Mouse (Mus musculus): ENCODE data around the gene Scamp2.

Scamp2 gene

DNA sequence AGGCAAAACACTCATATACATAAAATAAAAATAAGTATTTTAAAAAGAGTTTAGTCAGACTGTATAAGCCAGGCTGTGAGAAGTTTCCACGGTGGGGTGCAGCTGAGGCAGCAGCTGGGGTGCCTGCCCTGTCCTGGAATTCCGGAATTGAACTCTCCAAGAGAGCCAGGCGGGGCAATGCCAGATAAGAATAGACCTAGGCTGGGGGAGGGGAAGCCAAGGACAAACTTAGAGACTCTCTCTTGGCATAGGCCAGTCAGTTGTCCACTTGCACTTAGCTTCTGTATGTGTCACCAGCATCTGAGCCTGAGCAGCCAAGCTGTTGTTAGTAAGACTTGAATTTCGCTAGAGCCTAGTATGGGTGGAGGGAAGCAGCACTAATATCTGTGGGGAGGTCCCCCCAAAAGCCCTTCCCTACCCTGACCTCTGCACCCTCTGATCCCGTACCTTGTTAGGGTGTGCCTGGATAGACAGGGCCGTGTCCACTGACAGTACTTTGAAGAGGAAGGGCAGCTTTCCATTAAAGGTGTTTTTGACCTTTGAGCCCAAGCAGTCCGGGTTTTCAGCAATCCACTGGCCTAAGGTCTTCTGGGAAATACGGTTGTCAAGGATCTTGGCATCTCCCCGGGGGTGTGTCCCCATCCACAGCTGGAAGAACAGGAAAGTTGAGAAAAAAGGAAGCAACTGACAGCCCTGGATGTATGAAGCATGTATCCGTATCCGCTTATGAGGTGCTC, 10.4 kb upstream of the Scamp2 start:
- DNase-seq (ENCODE audit: low spot score in 2 of 2), result no peak

DNA sequence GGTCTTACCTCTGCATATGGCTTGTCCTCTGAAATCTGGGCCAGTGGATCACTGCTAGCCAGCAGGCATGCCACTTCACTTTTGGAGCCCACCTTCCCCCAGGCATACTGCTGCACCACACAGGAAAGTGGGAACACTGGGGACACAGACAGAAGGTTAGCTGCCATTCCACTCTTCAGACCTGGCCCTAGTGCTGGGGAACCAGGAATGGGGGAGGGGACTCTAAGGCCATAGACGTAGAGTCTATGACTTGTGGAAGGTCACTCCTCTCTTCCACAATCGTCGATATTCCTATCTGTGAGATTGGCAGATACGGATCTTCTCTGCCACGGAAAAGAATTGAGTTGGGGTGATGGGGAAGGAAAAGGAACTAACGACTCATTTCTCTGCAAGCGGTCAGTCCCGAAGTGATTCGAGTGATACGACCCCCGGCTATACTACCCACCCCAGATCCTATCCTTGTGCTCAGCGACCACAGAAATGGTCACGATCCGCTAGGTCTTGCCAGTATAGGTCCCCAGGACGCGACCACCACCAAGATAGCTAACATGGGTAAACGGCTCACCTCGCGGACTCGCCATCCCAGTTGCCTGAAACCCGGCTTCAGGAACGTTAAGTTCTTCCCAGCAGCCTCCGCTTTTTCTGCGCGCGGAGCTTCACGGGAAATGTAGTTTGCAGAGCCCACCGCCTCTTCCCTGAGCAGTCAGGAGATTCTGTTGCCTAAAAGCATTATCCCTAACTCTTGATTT, 8.4 kb upstream of the Scamp2 start, which contains the start of gene Mpi:
Gene Mpi, minus strand, starts transcription at position 625 of the 749 bp plus-strand sequence.
- no peak for DNase-seq (ENCODE audit: low spot score in 2 of 2)

DNA sequence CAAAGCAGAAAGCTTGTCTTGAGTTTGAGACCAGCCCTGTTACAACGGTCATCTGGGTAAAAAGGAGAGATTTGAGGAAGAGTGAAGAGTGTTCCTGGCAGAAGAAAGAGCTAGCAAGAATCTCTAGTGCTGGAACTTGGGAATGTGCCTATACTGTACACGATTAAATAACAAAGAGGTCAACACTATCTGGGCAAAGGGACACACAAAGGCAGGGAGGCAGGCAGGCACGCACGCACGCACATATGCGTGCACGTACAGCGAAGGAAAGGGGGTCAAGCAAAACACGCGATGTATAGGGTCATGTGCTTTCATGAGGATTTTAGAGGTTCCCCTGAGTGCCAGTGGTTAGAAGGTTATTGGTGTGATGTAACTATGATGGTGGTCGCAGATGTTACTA, 7.6 kb upstream of the Scamp2 start:
- DNase-seq (ENCODE audit: low spot score in 2 of 2), result no peak

DNA sequence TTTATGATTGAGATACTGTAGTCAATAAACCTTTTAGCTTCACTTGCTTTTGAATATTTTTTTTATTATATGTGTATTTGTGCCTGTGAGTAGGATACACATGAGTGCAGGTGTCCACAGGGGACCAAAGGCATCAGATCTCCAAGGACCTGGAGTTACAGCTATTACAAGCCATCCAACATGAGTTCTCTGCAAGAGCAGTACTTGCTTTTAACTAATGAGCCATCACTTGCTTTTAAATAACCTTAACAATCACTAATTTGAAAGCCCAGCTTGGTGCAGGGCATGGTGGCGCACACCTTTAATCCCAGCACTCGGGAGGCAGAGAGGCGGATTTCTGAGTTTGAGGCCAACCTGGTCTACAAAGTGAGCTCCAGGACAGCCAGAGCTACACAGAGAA, 6.0 kb upstream of the Scamp2 start:
- DNase-seq (ENCODE audit: low spot score in 2 of 2), result no peak

DNA sequence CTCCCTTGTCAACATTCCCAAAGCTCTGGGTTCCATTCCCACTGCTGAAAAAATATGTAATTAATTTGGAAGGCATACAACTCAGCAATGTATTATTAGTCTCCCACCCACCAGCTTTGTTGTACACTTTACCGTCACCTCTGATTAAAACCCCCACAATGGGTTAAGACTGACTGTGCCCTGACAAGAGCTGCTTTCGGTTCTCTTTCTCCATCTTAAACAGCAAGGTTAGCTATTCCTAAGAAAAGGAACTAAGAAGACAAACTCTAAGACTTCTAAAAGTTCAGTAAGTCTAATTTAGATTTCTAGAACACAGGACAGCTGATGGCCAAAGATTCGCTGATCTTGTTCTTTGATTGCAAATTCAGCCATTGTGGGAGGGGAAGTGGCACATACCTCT, 3.5 kb upstream of the Scamp2 start:
- DNase-seq (ENCODE audit: low spot score in 2 of 2), result no peak

DNA sequence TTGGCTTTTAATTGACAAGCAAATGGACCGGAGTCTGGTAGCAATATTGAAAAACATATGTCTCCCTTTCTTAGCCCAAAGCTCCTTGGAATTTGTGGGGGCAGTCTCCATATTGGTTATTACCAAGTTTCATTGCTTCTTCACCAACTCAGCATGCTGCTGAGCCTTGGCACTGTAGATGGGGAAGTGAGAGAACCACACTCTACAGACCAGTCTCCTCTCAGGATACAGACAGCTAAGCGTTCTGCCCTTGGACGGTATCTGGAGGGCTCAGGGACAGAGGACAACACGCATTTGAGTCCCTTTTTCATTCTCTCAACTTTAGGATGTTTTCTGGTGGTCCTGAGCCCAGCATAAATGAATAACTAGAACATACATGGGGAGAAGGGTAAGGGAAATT, 2.1 kb upstream of the Scamp2 start:
- no peak for DNase-seq (ENCODE audit: low spot score in 2 of 2)

DNA sequence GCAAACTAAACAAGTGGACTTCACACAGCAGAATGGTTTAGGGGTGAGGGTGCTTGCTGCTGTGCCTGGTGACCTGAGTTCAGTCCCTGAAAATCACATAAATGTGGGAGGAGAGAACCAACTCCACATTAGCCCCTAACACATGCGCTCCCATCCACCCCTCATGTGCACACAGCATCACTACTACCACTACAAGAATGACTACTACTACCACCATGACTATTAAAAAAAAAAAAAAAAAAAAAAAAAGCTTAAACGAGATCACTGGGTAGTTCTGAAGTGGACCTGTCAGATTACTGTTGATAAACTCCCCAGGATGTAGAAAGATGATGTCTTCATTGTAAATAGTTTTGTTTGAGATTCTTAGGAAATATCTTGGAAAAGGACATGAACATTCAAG, 1.2 kb upstream of the Scamp2 start:
- no peak for DNase-seq (ENCODE audit: low spot score in 2 of 2)

DNA sequence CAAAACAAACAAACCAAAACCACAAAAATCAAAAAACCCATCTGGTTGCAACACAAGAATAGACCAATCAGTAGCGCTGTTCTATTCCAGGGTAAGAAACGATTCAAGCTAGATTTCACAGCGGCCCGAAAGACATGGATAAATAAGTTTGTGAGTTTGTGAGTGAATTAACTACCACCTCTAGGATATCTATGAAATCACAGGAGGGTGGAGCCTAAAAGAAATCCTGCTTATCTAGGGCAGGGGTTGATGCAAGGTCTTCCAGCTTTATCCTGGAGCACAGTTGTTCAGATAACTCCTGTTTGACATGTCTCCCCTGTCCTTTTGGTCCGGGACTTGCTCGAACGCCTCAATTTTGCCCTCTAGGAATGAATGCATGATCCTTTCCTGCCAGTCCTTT, 480 bp upstream of the Scamp2 start:
- DNase-seq (ENCODE audit: low spot score in 2 of 2), result no peak

DNA sequence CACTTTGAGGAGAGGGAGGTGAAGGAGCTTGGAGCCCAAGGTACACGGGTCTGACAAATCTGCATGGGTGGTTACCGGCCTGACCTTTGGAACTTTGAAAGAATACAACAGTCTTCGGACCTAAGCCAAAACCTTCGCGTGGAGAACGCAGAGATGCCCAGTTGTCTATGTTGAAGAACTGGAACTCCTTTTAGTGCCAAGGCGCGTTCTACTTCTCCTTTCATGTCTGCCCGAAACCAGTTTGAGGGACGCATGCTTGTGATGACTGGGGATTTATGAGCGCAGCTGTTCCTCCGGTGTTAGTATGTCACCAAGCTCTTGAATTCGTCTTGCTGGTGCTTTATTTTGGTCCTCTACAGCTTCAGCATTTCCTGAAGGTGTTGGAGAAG, 962 bp downstream of the Scamp2 start:
- DNase-seq (ENCODE audit: low spot score in 2 of 2), result peak in 1 of 2 experiments; percentile 50

DNA sequence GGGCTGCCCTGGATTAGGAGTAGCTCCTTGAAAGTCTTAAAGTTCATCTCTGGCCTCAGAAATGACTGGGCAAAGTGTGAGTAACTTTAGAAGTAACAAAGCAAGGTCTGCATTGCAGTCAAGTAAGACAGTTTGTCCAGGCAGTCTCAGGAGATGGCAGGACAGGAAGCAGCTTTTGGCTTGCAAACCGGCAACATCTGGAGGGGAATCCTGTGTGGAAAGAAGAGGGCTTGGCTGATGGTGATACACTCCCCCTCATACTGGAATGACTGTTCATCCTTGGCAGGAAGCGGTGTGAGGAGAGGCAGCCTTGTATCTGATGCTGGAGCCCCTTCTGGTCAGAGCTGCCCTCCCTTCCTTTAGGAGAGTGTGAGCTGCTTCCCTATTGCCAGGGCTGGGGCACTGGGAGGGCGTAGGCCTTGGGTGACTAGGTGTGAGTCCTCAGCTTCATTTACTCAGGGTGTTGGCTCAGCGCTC, 2.2 kb downstream of the Scamp2 start:
- DNase-seq (ENCODE audit: low spot score in 2 of 2), result no peak

DNA sequence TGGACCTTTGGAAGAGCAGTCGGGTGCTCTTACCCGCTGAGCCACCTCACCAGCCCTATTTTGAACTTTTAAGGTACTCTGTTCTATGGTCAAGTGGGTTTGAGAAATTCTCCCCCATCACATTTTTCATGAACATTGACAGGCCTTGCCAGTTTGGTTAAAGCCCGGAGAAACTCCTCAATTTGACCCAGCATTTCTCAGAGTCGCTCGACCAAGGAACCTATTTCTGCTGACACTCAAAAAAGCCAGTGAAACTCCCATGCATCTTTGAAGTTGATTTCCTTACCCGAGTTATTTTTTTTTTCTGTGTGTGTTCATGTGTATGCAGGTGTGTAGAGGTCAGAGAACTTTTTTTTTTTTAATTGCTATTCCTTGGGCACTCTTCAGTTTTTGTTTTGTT, 3.9 kb downstream of the Scamp2 start:
- no peak for DNase-seq (ENCODE audit: low spot score in 2 of 2)

DNA sequence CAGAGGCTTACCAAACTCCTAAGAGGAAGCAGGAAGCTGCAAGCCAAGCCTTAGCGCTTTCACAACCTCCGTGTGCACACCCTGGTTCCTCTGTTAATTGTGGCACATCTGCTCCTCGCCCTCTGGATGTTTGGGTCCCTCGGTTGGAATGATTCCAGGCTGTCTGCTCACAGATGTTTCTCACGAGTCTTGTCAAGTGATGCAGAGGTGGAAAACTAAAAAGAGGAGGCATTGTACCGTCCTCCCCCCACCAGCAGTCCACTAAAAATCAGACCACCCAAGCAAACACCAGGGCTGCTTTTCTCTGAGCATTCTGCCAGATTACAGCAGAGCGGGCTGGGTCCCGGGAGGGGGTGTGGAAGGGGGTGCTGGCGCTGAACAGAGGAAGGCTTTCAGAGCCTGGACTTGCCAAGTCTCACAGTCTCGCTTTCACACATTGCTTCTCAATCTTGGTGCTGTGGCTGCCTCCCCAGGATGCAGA, 5.0 kb downstream of the Scamp2 start:
- DNase-seq (ENCODE audit: low spot score in 2 of 2), result no peak

DNA sequence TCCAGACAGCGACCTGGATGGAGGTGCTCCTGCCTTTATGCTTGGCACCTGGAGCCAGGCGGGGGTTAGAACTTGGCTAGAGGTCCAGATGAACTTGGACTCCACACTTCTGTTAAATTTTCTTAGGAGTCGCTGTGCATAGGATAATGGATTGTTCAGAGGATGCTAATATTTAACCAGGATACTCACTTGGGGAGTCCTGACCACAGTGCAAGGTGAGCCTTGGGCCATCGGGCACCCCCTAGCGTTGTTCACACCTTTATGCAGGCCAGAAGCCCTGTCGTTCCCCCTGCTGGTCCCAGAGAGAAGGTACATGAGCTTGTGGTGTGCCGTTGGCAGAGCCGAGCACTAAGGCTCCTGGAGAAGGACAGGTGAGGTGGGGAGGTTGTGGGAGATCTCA, 6.1 kb downstream of the Scamp2 start:
- DNase-seq (ENCODE audit: low spot score in 2 of 2), result no peak

DNA sequence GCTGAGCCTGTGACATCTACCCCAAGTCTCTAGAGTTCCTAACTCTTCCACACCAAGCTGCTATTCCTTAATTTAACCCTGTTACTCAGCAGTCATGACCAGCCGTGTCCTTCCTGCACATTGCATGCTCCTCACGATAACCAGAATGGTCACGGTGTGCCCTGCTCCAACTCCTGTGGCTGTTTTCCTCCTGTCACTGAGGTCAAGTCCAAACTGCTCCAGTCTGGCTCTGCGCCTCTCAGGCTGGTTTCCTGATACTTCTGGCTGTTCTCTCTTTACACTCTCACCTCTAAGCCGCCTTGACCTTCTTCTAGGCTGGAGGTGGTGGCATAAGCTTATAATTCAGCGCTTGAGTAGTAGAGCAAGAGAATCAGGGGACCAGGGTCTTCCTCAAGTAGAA, 7.8 kb downstream of the Scamp2 start:
- DNase-seq (ENCODE audit: low spot score in 2 of 2), result no peak

DNA sequence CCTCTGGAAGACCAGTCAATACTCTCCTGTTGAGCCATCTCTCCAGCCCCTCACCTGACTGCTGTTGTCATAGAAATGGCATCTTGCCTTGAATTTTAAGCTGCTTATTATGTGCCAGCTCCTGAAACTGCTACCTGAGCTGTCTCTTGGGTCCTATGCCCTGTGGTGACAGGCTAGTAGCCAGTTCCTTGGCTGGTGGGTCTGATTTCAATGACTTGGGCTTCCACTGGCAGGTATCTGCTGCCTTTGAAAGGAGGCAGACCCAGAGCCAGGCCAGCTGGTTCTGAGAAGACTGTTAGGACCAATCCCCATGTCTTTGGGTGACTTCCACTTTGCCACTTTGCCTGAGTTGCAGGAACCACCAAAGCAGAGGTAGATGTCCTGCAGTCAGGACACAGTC, 13.7 kb downstream of the Scamp2 start:
- DNase-seq (ENCODE audit: low spot score in 2 of 2), result no peak

DNA sequence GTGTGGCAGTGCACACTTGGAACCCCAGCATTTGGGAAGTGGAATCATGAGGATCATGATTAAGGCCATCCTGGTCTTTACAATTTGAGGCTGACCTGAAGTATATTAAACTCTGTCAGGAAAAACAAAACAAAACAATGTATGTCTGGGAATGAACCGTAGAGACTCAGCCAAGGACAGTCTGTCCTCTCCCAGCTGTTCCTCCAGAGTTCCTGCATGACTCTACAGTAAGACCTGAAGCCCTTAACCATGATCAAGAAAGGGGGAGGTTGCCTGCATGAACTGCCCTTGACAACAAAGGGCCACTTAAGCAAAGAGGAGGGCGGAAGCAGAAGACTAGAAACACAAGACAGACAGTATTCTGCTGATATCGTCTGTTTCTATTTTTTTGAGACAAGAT, 14.8 kb downstream of the Scamp2 start:
- no peak for DNase-seq (ENCODE audit: low spot score in 2 of 2)

DNA sequence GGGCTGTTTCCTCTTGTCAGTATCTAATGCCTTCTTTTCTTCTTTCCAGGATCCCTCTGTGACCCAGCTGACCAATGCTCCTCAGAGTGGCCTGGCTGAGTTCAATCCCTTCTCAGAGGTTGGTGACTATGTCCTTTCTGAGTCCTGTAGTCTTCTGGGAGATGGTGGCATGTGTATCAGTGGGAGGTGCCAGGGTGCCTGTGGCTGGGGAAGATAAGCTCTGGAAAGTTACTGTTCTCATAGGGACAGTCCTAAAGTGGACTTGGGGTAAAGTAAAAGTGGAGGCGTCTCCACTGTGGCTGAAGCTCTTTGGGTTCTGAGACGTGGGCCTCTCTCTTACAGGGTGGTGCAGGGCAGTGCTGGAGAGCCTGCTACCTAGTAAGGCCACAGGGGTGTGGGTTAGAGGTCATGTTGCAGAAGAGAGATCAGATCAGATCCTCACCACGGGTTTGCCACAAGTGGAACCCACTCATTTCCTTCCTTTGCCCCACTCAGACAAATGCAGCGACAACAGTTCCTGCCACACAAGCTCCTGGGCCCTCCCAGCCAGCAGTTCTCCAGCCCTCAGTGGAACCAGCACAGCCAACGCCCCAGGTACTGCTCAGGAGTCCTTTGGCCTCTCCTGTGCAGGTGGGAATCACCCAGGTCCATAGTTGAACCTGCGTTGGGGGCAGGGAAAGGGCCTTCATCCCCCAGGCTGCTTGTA, 16.6 kb downstream of the Scamp2 start:
- peak in 1 of 2 experiments; percentile 11 for DNase-seq (ENCODE audit: low spot score in 2 of 2)

DNA sequence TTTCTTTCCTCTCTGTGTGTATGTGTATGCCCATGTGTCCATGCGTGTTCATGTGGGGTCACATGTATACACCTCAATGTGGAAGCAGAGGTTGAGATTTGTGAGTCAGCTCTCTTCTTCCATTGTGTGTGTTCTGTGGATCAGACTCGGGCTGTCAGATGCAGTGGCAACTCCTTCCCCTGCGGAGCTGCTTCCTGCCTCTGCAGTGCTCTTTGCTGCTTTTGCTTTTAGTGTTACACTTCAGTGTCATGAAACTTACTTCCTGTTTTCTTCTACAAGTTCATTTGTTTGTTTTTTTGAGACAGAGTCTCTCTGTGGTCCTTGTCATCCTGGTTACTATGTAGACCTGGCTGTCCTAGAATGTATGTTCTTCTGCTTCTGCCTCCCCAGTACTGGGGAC, 24.2 kb downstream of the Scamp2 start:
- DNase-seq (ENCODE audit: low spot score in 2 of 2), result no peak

DNA sequence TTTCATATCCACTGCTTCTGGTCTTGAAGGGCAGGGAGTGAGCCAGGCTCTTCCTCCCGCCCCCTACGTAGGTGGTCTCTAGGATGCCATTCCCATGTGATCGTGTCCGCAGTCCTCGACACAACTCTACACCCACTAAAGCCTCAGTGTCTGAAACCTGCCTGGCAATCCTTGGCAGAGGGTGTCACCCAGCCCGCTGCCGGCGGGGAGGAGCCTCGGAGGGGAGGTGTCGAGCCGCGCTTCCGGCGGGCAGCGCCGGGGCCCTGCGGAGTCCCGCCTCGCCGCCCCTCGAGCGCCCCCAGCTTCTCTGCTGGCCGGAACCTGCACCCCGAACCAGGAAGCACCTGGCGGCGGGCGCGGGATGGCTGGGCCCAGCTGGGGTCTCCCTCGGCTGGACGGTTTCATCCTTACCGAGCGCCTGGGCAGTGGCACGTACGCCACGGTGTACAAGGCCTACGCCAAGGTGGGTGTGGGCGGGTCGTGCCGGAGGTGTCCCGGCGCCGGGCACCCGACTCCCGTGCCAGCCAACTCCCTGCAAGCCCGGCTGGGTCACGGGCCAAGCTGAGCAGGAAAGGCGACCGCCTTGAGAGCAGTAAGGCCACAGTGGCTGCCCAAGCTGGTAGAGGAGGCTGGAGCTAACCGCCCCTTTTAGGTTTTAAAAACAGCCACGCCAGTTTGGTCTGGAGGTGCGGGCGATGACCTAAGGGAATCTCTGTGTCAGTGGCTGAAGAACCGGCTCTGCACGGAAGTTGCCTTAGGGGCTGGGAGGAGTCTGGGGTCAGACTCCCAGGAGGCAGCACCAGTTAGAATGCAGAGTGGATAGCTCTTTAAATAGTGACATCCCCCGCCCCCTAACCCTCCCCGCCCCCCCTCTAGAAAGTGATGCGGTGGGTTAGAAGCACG, 28.7 kb downstream of the Scamp2 start, which contains the start of gene Ulk3:
Gene Ulk3, plus strand, starts transcription at position 229 of the 903 bp plus-strand sequence.
- DNase-seq (ENCODE audit: low spot score in 2 of 2), result peak; percentile 64 to 74

DNA sequence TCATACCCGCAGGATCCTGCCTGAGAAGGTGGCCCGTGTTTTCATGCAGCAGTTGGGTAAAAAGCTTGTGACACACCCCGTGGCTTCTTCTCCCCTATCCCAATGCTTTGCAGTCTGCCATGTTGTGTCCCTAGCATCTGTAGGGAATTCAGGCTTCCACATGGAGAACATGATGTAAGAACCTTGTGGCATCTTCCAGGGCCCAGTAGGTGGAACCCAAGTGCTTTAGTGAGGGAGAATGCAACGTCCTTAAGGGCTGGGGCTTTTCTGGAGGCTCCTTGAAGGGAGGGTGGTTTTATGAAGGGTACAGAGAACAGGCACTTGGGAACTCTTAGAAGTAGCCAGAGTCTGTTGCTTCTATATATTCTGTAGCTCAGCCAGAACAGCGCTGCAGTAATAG, 30.0 kb downstream of the Scamp2 start:
- DNase-seq (ENCODE audit: low spot score in 2 of 2), result no peak

DNA sequence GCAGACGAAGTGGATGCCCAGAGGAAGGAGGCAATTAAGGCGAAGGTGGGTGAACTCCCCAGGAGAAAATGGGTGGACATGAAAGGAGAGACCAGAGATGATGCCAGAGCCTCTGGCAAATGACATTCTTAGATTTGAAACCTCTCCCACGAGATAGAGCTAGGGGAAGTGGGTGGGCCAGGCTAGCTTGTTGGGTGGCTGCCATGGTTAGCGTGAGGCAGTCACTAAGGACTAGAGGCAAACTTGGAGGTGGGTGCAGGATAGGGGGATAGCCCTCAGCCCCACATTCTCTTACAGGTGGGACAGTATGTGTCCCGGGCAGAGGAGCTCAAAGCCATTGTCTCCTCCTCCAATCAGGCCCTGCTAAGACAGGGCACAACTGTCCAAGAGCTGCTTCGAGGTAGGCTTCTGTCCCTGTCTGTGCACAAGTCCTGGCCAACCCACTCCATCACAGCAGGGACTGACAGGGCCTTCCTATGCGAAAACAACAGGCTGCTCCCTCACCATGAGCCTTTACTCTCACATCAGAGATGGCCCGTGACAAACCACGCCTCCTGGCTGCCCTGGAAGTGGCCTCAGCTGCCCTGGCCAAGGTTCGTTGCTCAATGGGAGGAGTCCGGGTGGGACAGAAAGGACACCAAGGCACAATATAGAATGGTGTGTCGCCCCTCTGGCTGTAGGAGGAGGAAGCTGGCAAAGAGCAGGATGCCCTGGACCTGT, 32.9 kb downstream of the Scamp2 start:
- DNase-seq (ENCODE audit: low spot score in 2 of 2), result no peak

All from natural killer cell, adult 2 months (primary cell).